Mouse (Mus musculus): Measurements from ENCODE around the gene Oxa1l.
"Not testable (repeated sequence)": the region's sequence is repeated elsewhere in the genome, so short reads cannot be mapped to it uniquely, and the experiment has no call there.

The Oxa1l gene

DNA sequence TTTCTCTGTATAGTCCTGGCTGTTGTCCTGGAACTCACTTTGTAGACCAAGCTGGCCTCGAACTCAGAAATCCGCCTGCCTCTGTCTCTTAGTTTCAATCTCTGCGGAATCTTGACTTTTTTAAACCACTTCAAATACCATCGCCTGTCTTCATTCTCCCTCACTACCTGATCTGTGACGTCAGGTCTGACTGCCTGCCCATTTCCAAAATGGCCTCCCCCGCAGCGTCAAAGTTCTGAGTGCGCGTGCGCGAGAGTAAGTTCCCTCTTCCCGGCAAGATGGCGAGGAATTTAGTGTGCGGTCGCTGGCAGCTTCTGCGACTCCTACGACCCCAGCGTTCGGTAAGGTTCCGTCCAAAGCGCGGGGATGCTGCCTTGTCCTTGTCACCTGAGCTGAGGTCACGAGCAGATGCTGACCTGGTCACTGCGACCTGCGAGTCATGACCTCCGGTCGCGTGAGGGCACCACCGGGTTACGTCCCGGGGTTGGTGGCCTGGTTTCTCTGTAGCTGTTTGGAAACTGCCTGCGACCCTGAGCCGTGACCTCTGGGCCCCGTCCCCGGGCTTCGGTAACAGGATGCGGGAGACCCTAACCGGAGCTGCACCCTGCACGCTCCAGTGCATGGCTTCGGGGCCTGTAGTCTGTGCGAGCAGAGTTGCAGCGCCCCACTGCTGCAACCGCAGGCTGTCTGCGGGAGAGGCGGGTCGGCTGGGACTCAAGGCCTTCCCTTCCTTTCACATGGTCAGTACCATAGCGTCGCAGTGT lies at the start of gene Oxa1l:
Gene Oxa1l (plus strand): TSS at position 258 of the 764 bp plus-strand sequence.
- peak; percentile 94 for DNase-seq (ENCODE audit: low spot score)

- no peak for DNase-seq (ENCODE audit: low spot score)
Observed at GRCm38 (mm10) chr14:54311763-54312162, 48.9 kb upstream of the Oxa1l start.

GRCm38 (mm10) chr14:54321556-54322376 lies 38.9 kb upstream of the Oxa1l start:
- no peak for DNase-seq (ENCODE audit: low spot score)

DNA sequence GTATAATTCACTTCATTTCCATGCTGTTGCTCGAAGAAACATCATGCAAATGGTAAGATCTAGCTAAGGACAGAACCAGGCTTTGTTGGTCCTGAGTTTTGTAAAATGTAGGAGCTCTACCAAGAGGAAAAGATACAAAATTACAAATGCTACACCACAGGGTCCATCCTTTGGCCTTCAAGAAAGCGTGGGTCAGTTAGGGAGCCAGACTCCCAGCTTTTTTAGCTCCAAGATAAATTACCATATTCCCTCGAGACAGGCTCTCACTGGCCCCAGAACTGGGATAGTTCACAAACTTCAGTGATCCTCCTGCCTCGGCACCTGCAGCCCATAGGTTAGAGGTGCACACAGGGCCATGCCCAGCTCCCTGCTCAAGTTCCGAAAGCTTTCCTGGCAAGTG lies 36.1 kb upstream of the Oxa1l start:
- no peak for DNase-seq (ENCODE audit: low spot score)

DNA sequence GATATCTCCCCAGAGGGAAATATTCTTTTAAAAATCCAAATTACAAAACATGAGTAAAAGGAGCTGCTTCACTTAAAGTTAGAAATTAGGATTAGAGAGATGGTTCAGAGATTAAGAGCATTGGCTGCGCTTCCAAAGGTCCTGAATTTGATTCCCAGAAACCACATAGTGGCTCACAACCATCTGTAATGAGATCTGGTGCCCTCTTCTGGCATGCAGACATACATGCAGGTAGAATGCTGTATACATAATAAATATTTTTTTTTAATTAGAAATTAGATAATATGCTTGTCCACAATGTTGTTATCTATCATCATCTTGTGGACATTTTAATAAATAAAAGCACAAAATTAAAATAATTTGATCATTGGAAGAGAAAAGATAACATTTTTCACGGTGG lies 32.1 kb upstream of the Oxa1l start:
- no peak for DNase-seq (ENCODE audit: low spot score)

DNA sequence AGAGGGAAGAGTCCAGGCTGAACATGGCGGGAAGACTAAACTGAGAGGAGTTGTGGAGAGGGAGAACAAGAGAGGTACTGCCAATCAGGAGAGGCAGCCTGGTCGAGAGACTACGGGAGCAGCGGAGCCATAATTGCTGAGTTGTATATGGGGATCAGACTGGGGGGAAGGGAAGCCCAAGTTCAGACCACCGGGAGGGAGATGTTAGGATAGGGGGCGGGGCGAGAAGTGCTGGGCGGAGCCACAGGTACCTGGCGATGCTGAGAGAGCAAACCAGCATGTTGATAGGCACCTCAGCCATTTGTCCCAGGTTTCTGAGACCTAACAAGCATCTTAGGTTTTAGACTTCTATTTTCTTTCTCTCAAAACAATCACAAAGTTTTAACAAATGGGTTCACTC lies 31.4 kb upstream of the Oxa1l start:
- DNase-seq (ENCODE audit: low spot score), result no peak

DNA sequence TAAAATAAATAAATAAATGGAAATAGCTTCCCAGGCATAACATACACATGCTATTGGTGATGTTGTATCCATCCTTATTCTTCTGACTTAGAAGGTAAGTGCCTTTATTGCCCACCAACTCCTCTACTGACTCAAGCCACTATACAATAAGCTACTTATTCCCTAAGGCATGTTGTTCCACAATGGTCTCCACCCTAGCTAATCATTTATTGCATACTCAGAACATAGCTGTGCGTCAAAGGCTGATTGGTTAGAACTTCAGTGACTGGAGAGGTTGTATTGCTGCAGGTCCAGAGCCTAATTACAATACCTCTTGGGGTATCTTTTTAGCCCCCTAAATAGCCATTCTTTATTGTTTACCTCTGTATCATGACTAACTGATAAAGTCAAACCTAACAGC lies 29.5 kb upstream of the Oxa1l start:
- no peak for DNase-seq (ENCODE audit: low spot score)

GRCm38 (mm10) chr14:54332176-54333074 lies 28.2 kb upstream of the Oxa1l start:
- DNase-seq (ENCODE audit: low spot score), result no peak

GRCm38 (mm10) chr14:54333452-54334189 lies 27.0 kb upstream of the Oxa1l start:
- DNase-seq (ENCODE audit: low spot score), result peak; percentile 71

DNA sequence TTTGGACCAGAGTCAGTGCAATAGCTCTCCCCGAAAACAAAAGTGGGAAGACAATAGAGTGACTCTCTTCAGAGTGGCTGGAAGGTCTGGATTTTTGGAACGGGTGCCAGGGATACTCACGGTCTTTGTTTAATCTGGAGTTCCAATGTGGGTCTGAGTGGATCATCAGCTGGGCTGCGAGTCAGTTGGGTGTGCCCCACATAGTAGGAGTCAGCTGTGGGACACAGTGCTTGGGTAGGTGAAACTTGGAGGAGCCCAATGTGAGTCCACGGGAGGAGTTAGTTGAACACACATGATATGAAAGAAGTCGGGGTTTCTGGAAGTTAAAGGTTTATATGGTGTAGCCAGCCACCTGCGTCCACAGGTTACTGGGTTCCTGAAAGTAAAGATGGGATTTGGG lies 19.8 kb upstream of the Oxa1l start:
- no peak for DNase-seq (ENCODE audit: low spot score)

DNA sequence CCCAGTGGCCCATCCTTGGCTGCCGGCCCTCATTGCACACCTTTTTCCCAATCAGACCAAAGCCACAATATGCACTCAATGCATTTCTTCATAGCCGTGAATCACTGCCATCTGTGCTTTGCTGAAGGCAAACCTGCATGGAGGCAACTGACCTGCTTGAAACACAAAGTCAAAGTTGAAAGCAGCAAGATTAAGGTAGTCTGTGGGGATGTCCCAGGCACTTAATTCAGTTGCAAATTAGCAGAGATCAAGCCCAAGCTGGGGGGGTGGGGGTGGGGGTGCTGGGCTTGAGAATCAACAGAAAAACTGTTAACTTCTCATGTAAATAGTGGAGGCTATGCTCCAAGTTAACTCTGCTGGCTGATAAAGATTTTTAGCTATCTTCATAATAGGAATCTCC lies 18.8 kb upstream of the Oxa1l start:
- not testable (repeated sequence) for DNase-seq (ENCODE audit: low spot score)

- not testable (repeated sequence) for DNase-seq (ENCODE audit: low spot score)
Observed at GRCm38 (mm10) chr14:54350773-54351541, 9.7 kb upstream of the Oxa1l start.

DNA sequence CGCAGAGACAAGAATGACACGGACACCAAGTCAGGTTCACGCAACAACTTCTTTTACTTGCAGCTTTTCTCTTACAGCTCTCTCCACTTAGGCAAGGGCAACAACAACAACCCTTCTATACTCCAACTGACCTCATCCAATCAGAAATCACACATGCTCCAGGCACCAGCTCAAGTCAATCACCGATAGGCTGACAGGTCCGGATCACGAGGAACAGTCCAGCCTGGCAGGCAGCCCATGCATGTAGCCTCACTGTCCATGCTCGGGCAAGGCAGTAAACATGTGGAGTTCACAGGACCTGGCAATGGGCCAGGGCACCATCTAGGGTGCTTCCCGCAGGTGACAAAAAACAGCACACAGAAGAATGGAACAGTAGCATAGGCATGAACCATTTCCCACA lies 8.3 kb upstream of the Oxa1l start:
- DNase-seq (ENCODE audit: low spot score), result no peak

GRCm38 (mm10) chr14:54354406-54354805 lies 6.2 kb upstream of the Oxa1l start:
- no peak for DNase-seq (ENCODE audit: low spot score)

GRCm38 (mm10) chr14:54363156-54363555 lies 2.5 kb downstream of the Oxa1l start:
- no peak for DNase-seq (ENCODE audit: low spot score)

DNA sequence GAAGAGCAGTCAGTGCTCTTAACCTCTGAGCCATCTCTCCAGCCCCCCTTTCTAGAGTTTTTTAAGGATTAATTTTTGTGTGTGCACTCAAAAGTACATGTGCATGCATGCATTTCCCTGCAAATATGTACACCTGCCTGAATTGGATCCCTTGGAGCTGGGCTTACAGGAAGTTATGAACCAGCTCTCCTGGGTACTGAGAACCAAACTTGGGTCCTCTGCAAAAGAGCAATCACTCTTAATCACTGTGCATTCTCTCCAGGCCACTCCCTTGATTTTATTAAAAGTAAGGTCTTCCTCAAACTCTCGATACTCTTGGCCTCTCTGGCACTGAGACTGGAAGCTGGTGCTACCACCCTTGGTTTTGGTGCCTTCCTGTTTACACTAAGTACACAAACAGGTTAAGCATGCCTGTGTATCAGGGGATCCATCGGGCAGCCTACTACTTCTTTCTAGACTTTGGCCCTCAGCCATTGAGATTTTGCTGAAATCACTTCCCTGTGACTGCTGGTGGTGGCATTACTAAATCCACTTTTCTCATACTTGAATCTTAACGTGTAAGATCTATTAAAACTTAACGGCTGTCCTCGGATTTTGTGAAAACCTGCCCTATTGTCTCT lies 4.5 kb downstream of the Oxa1l start:
- DNase-seq (ENCODE audit: low spot score), result no peak

- DNase-seq (ENCODE audit: low spot score), result no peak
Observed at GRCm38 (mm10) chr14:54366581-54366980, 5.9 kb downstream of the Oxa1l start.

DNA sequence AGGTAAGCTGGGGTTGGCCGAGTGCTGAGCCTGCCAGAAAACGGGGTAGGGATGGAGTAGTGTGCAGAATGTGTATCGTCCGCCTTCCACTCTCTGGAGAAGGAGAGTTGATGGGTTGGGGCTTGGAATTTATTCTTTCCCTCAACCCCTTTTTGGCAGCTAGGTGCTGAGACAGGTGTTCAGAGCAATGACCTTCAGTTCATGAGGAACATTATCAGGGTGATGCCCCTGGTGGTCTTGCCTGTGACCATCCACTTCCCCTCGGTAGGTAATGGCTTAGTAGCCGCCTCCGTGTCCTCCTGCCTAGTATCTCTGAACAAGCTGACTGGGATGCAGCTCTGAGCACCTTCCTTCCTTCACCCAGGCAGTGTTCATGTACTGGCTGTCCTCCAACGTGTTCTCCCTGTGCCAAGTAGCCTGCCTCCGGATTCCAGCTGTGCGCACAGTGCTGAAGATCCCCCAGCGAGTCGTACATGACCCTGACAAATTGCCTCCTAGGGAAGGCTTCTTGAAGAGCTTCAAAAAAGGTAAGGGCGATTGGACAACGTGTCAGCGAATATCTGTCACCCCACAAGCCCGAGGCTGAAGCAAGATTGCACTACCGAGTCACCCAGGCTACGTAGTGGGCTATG lies 6.9 kb downstream of the Oxa1l start:
- DNase-seq (ENCODE audit: low spot score), result no peak

DNA sequence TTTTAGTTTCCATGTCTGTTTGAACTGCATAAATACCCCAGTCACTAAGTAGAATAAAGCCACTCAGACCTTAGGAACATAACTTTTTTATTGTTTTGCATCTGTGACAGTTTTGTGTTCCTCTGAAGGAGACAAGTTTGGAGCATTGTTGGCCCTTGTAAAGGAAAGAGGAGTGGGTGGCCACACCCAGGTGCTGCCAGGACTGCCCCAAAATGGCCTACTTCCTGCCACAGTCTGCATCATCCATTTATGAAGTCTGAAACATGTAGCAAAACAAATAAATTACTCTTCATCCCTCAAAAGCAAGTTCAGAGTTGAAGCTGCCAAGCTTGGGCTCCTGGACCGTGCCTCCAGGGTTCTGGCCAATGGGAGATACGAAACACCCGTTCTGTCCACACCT lies 8.7 kb downstream of the Oxa1l start:
- DNase-seq (ENCODE audit: low spot score), result no peak

GRCm38 (mm10) chr14:54370595-54370994 lies 10.0 kb downstream of the Oxa1l start:
- DNase-seq (ENCODE audit: low spot score), result no peak

Measured in ovary, postnatal 36 days (tissue).